8 mouse cellular contexts compared by ENCODE assay signal in genomic region chr2:48813371-48814222, GRCm38 (mm10). TPM values are rescaled to one million over a fixed set of nuclear protein-coding genes. Genes with fewer than 3 reads are reported as not detected.
DNase-seq lines count a peak whose midpoint lies in the region; ATAC-seq and TF ChIP-seq lines count a peak whose summit lies in the region.

Acvr2a (plus strand) TSS chr2:48814109.

- H3K4me2 ChIP-seq in lung, embryonic 16.5 days (ENCODE audit: low read depth, low read length) = peak within 1 kb of the TSS; percentile 81

- DNase-seq in MEL-GATA-1-ER (ENCODE audit: extremely low read depth, low read depth) = peak; percentile 46
- DNase-seq in cerebellum, adult 8-10 months = peak; percentile 91
- DNase-seq in hindbrain, embryonic 10.5 days (ENCODE audit: low spot score) = peak; percentile 91
- DNase-seq in layer of hippocampus, adult 9-11 months = peak; percentile 89
- peak; percentile 85 for DNase-seq in ovary, adult 18-20 months (ENCODE audit: low spot score)
- peak; percentile 80 for DNase-seq in thymus, adult 2 months

- no peaks in the 10 kb centered on the region for H3K27me3 ChIP-seq in hindbrain, embryonic 10.5 days (ENCODE audit: insufficient read depth, poor library complexity, severe bottlenecking)
- no peaks in the 10 kb centered on the region for H3K27me3 ChIP-seq in lung, embryonic 16.5 days (ENCODE audit: control insufficient read depth, insufficient read depth, low read depth, low read length)
- H3K27me3 ChIP-seq in thymus, adult 2 months (ENCODE audit: control insufficient read depth, insufficient read depth, low read length) = peaks cover 4% of the 10 kb centered on the region; the same call in 1 of the 2 replicates

- peak within 1 kb of the TSS; percentile 97 for H3K27ac ChIP-seq in hindbrain, embryonic 10.5 days
- H3K27ac ChIP-seq in lung, embryonic 16.5 days (ENCODE audit: low read length) = peak within 1 kb of the TSS; percentile 97
- no peak within 1 kb of the TSS for H3K27ac ChIP-seq in thymus, adult 2 months (ENCODE audit: control insufficient read depth, insufficient read depth, low read length)

- H3K9ac ChIP-seq in lung, embryonic 16.5 days (ENCODE audit: low read length) = peak within 1 kb of the TSS; percentile 94

- H3K36me3 ChIP-seq in hindbrain, embryonic 10.5 days = no peaks in the 10 kb centered on the region
- H3K36me3 ChIP-seq in lung, embryonic 16.5 days (ENCODE audit: control insufficient read depth, insufficient read depth, low read length) = no peaks in the 10 kb centered on the region
- no peaks in the 10 kb centered on the region for H3K36me3 ChIP-seq in thymus, adult 2 months (ENCODE audit: control insufficient read depth, insufficient read depth, low read length)

- peak within 1 kb of the TSS; percentile 83 for H3K4me3 ChIP-seq in hindbrain, embryonic 10.5 days
- H3K4me3 ChIP-seq in lung, embryonic 16.5 days (ENCODE audit: low read length) = peak within 1 kb of the TSS; percentile 94
- H3K4me3 ChIP-seq in thymus, adult 2 months (ENCODE audit: control insufficient read depth, insufficient read depth, low read length) = peak within 1 kb of the TSS; percentile 92

- H3K4me1 ChIP-seq in hindbrain, embryonic 10.5 days (replicated peaks) = peaks cover 28% of the 10 kb centered on the region
- H3K4me1 ChIP-seq in lung, embryonic 16.5 days (replicated peaks; ENCODE audit: control insufficient read depth, insufficient read depth, low read length) = peaks cover 6% of the 10 kb centered on the region; the same call in 1 of the 2 replicates
- H3K4me1 ChIP-seq in thymus, adult 2 months (replicated peaks; ENCODE audit: control insufficient read depth, insufficient read depth, low read length) = 0 out of 2 replicates have a peak, but pooled peaks cover 3% of the 10 kb centered on the region

- TF ChIP-seq CTCF in thymus, adult 2 months (IDR thresholded peaks at IDR 0.05; ENCODE audit: borderline replicate concordance, control insufficient read depth, extremely low read depth, insufficient read depth, low read length, poor library complexity) = no peak

- under 1% methylated on average over 98 of the region's 105 CpGs for WGBS in hindbrain, embryonic 10.5 days
- under 1% methylated on average over 48 of the region's 105 CpGs for WGBS in lung, embryonic 16.5 days
- under 1% methylated on average over 94 of the region's 105 CpGs for WGBS in thymus, adult 2 months

- ATAC-seq in frontal cortex, adult (ENCODE audit: low TSS enrichment) = peak; percentile 86
- peak; percentile 91 for ATAC-seq in lung, embryonic 16.5 days (ENCODE audit: low read depth)

- TF ChIP-seq POLR2A in thymus, adult 2 months (IDR thresholded peaks at IDR 0.05; ENCODE audit: control insufficient read depth, extremely low read depth, insufficient read depth, low read length, poor library complexity) = no peak

- H3K9me3 ChIP-seq in hindbrain, embryonic 10.5 days = no peaks in the 10 kb centered on the region
- H3K9me3 ChIP-seq in lung, embryonic 16.5 days (ENCODE audit: control insufficient read depth, low read length) = no peaks in the 10 kb centered on the region

RNA-seq across cellular contexts. Expression of gene Acvr2a, which starts in this region (rescaled TPM):
- polyA plus RNA-seq in hindbrain, embryonic 10.5 days (2016; fragmentation: Nextera tagmentation; extraction: Ambion mirVana) = 22.0 and 22.9 TPM in 2 replicates
- polyA plus RNA-seq in lung, embryonic 16.5 days (2015; fragmentation: Nextera tagmentation; extraction: Ambion mirVana) = 13.8 and 14.5 TPM in 2 replicates
- 1.0 and 1.1 TPM in 2 replicates for polyA plus RNA-seq in thymus, adult 2 months (2012; rRNA removed)
